Mouse (Mus musculus): ENCODE measurements around the gene Myo19.

Gene Myo19

DNA sequence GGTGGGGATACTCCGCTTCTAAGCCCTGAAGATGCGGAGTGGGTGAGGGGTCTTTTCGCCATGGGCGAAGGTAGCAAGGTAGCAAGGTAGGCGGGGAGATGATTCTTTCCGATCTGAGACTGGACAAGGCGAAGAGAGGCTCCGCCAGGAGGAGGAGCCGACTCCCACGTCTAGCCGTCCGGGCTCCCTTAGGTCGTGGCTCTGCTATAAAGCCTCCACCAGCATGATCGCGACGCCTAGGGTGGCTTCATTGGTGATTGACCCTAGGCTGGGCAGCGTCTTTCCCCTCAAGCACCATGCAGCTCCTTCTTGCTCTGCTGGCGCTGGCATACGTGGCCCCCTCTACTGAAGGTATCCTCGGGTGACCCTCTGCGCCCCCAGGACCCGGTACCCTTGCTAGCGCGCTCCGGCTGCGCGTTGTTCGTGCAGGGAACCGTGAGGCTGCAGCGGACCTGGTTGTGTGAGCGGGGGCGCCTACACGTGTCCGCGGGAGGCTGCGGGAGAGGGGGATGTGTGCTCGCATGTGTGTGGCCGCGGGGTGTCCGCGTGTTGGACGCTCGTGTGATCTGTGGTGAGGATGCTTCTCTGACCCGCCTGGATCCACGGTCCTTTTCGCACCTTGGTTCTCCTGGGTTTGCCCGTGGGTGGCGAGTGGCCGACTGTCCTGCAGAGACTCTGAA lies 77.8 kb downstream of the Myo19 start, which contains the start of gene Car4:
TSS of gene Car4 (plus strand) at position 196 of the 680 bp plus-strand sequence.
- Histone ChIP-seq H3K4me1 (replicated peaks; ENCODE audit: low read depth, low read length) (peaks cover 41% of the 10 kb centered on the region), H3K27me3 (ENCODE audit: insufficient read depth, low read length) (peaks cover 51% of the 10 kb centered on the region)
- TF ChIP-seq NANOG (IDR thresholded peaks at IDR 0.05; ENCODE audit: borderline replicate concordance, low read length) (no peak), POU5F1 (IDR thresholded peaks at IDR 0.05; ENCODE audit: borderline replicate concordance, low read length) (no peak), CTCF (conservative IDR thresholded peaks at IDR 0.05; ENCODE audit: low read length) (no peak)

DNA sequence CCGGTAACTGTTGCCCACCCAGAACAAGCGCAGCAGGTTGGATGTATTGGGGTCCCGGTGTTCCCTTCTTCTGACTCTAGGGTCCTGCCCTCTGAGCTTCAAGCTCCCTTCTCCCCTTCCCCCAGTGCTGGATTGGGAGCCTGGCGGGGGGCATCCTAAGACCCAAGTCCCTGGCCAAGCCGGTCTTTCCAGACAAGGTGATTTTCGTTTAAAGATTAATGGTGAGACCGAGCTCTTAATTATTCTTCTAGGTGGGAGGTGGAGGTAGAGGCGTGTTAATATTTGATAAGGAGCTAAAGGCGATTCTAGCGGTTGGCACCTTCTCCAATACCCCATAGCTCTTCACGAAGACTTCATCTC lies 78.3 kb downstream of the Myo19 start:
- TF ChIP-seq CTCF (conservative IDR thresholded peaks at IDR 0.05; ENCODE audit: low read length) = no peak
- TF ChIP-seq NANOG (IDR thresholded peaks at IDR 0.05; ENCODE audit: borderline replicate concordance, low read length) = no peak
- no peak for TF ChIP-seq POU5F1 (IDR thresholded peaks at IDR 0.05; ENCODE audit: borderline replicate concordance, low read length)

More for the DNA sequence above, 77.8 kb downstream of the Myo19 start, which contains the start of gene Car4:
- no peaks in the 10 kb centered on the region for H3K36me3 ChIP-seq (ENCODE audit: insufficient read depth, low read length)
- peak within 1 kb of the TSS; percentile 80 for H3K4me3 ChIP-seq (replicated peaks; ENCODE audit: low read length)
- no peaks in the 10 kb centered on the region; the same call in 1 of the 2 replicates for H3K9me3 ChIP-seq (ENCODE audit: low read length)

GRCm38 (mm10) chr11:84959181-84959580 lies 79.2 kb downstream of the Myo19 start:
- H3K27me3 ChIP-seq (ENCODE audit: insufficient read depth, low read length) = peaks cover 53% of the 10 kb centered on the region
- H3K36me3 ChIP-seq (ENCODE audit: insufficient read depth, low read length) = no peaks in the 10 kb centered on the region
- TF ChIP-seq CTCF (conservative IDR thresholded peaks at IDR 0.05; ENCODE audit: low read length) (no peak), POU5F1 (IDR thresholded peaks at IDR 0.05; ENCODE audit: borderline replicate concordance, low read length) (no peak), NANOG (IDR thresholded peaks at IDR 0.05; ENCODE audit: borderline replicate concordance, low read length) (no peak)
- H3K4me1 ChIP-seq (replicated peaks; ENCODE audit: low read depth, low read length) = peaks cover 41% of the 10 kb centered on the region
- no peak overlapping the region for H3K4me3 ChIP-seq (replicated peaks; ENCODE audit: low read length)
- H3K9me3 ChIP-seq (ENCODE audit: low read length) = no peaks in the 10 kb centered on the region; the same call in 1 of the 2 replicates

More for the DNA sequence above, 78.3 kb downstream of the Myo19 start:
- no peaks in the 10 kb centered on the region; the same call in 1 of the 2 replicates for H3K9me3 ChIP-seq (ENCODE audit: low read length)
- peak overlapping the region; percentile 80 for H3K4me3 ChIP-seq (replicated peaks; ENCODE audit: low read length)
- no peaks in the 10 kb centered on the region for H3K36me3 ChIP-seq (ENCODE audit: insufficient read depth, low read length)
- H3K27me3 ChIP-seq (ENCODE audit: insufficient read depth, low read length) = peaks cover 51% of the 10 kb centered on the region
- H3K4me1 ChIP-seq (replicated peaks; ENCODE audit: low read depth, low read length) = peaks cover 41% of the 10 kb centered on the region

DNA sequence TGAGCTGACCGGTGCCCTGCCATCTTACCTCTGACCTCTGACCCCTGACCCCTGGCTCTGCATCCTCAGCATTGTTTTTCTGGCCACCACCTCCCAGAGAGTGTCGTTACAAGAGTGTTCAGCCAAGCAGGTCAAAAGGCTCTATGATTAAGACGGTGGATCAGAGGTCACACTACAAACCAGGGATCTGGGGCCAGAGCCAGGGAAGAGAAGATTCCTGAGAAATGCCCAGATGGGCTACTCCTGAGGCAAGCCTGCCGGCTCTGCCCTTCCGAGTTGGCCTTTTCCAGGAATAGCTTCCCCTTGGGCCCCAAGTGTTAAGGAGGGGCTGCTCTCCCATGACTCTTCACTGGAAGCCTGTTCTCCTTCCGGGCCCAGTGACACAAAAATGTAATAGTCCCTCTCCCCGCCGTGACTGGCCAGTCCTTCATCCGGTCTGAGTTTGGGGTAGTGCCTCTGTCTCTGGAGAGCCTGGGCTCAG lies 79.8 kb downstream of the Myo19 start:
- Histone ChIP-seq H3K9me3 (ENCODE audit: low read length) (no peaks in the 10 kb centered on the region; the same call in 1 of the 2 replicates), H3K27me3 (ENCODE audit: insufficient read depth, low read length) (peaks cover 55% of the 10 kb centered on the region), H3K4me1 (replicated peaks; ENCODE audit: low read depth, low read length) (peaks cover 41% of the 10 kb centered on the region), H3K36me3 (ENCODE audit: insufficient read depth, low read length) (no peaks in the 10 kb centered on the region), H3K4me3 (replicated peaks; ENCODE audit: low read length) (no peak overlapping the region)
- TF ChIP-seq POU5F1 (IDR thresholded peaks at IDR 0.05; ENCODE audit: borderline replicate concordance, low read length) (no peak), CTCF (conservative IDR thresholded peaks at IDR 0.05; ENCODE audit: low read length) (no peak), NANOG (IDR thresholded peaks at IDR 0.05; ENCODE audit: borderline replicate concordance, low read length) (no peak)

DNA sequence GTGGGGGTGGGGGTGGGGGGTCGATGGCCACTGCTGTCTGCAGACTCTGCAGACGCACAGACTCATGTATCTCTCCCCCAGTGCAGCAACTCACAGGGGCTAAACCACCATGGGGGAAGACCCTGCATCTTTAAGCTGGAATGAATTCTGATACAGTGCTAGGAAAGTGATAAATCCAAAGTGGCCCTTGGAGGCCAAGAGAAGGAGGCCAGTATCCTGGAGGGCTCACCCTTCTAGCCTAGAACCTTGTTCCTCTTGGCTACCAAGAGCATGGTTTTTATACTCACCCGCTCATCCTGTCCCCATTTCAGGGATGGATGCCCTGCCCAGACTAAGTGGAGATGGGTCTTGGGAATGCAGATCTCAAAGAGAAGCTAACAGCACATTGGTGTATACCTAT lies 80.3 kb downstream of the Myo19 start:
- H3K36me3 ChIP-seq (ENCODE audit: insufficient read depth, low read length) = no peaks in the 10 kb centered on the region
- no peak overlapping the region for H3K4me3 ChIP-seq (replicated peaks; ENCODE audit: low read length)
- peaks cover 55% of the 10 kb centered on the region for H3K27me3 ChIP-seq (ENCODE audit: insufficient read depth, low read length)
- H3K4me1 ChIP-seq (replicated peaks; ENCODE audit: low read depth, low read length) = peaks cover 39% of the 10 kb centered on the region
- no peak for TF ChIP-seq CTCF (conservative IDR thresholded peaks at IDR 0.05; ENCODE audit: low read length)
- TF ChIP-seq POU5F1 (IDR thresholded peaks at IDR 0.05; ENCODE audit: borderline replicate concordance, low read length) = no peak
- TF ChIP-seq NANOG (IDR thresholded peaks at IDR 0.05; ENCODE audit: borderline replicate concordance, low read length) = no peak
- H3K9me3 ChIP-seq (ENCODE audit: low read length) = no peaks in the 10 kb centered on the region; the same call in 1 of the 2 replicates

- Histone ChIP-seq H3K27me3 (ENCODE audit: insufficient read depth, low read length) (peaks cover 54% of the 10 kb centered on the region), H3K4me1 (replicated peaks; ENCODE audit: low read depth, low read length) (peaks cover 38% of the 10 kb centered on the region), H3K4me3 (replicated peaks; ENCODE audit: low read length) (no peak overlapping the region), H3K36me3 (ENCODE audit: insufficient read depth, low read length) (no peaks in the 10 kb centered on the region), H3K9me3 (ENCODE audit: low read length) (no peaks in the 10 kb centered on the region; the same call in 1 of the 2 replicates)
- TF ChIP-seq CTCF (conservative IDR thresholded peaks at IDR 0.05; ENCODE audit: low read length) (no peak), POU5F1 (IDR thresholded peaks at IDR 0.05; ENCODE audit: borderline replicate concordance, low read length) (no peak), NANOG (IDR thresholded peaks at IDR 0.05; ENCODE audit: borderline replicate concordance, low read length) (no peak)
Measured at GRCm38 (mm10) chr11:84960780-84961179, 80.8 kb downstream of the Myo19 start.

Measured in E14TG2a.4 (cell line).